In genomic region chr5:140336680-140337079, GRCm38 (mm10) we compare ENCODE assay signal across 8 mouse cellular contexts. TPM values are rescaled to one million over a fixed set of nuclear protein-coding genes. Genes with fewer than 3 reads are reported as not detected.
A peak's percentile ranks its signal among the peaks of the same experiment; 100 is the strongest.
DNase-seq lines count a peak whose midpoint lies in the region; ATAC-seq lines count a peak whose summit lies in the region.

No protein-coding gene starts in this region.

- peaks cover 16% of the 10 kb centered on the region for H3K36me3 ChIP-seq in heart, embryonic 11.5 days (ENCODE audit: control insufficient read depth, insufficient read depth, low read length)
- peaks cover 37% of the 10 kb centered on the region for H3K36me3 ChIP-seq in neural tube, embryonic 15.5 days
- H3K36me3 ChIP-seq in liver, embryonic 13.5 days: peaks cover 52% of the 10 kb centered on the region

- no peak for ATAC-seq in heart, embryonic 11.5 days (replicated peaks; ENCODE audit: insufficient number of reproducible peaks, low FRiP score, low TSS enrichment)
- ATAC-seq in neural tube, embryonic 15.5 days (ENCODE audit: low FRiP score): no peak
- no peak for ATAC-seq in liver, embryonic 13.5 days (ENCODE audit: low read depth)

- peak; percentile 31 for DNase-seq in heart, adult 8-10 months (ENCODE audit: low spot score)
- DNase-seq in neural tube, embryonic 10.5 days (ENCODE audit: extremely low spot score, low spot score): peak; percentile 53
- DNase-seq in adipocyte (ENCODE audit: low spot score): peak; percentile 62
- DNase-seq in liver, embryonic 13.5 days: peak; percentile 20
- DNase-seq in testis, postnatal 10 days (ENCODE audit: low spot score): peak; percentile 61
- no peak for DNase-seq in urinary bladder, postnatal 10 days (ENCODE audit: low spot score)

- no peak overlapping the region for H3K9ac ChIP-seq in heart, embryonic 11.5 days (ENCODE audit: low read depth, low read length)
- no peak overlapping the region for H3K9ac ChIP-seq in neural tube, embryonic 15.5 days (replicated peaks)
- no peak overlapping the region for H3K9ac ChIP-seq in liver, embryonic 13.5 days

- no peaks in the 10 kb centered on the region for H3K9me3 ChIP-seq in heart, embryonic 11.5 days (replicated peaks; ENCODE audit: control insufficient read depth, low read length)
- H3K9me3 ChIP-seq in neural tube, embryonic 15.5 days (replicated peaks): no peaks in the 10 kb centered on the region
- peaks cover 4% of the 10 kb centered on the region; the same call in 1 of the 2 replicates for H3K9me3 ChIP-seq in liver, embryonic 13.5 days (replicated peaks)

- 84% methylated on average over 1 of the region's 1 CpGs for WGBS in heart, embryonic 11.5 days (ENCODE audit: insufficient replicate concordance)
- 69% methylated on average over 1 of the region's 1 CpGs for WGBS in neural tube, embryonic 15.5 days
- 68% methylated on average over 1 of the region's 1 CpGs for WGBS in liver, embryonic 13.5 days (ENCODE audit: insufficient replicate concordance)

- no peaks in the 10 kb centered on the region for H3K27me3 ChIP-seq in heart, embryonic 11.5 days (ENCODE audit: control insufficient read depth, insufficient read depth, low read length)
- no peaks in the 10 kb centered on the region for H3K27me3 ChIP-seq in neural tube, embryonic 15.5 days (replicated peaks)
- no peaks in the 10 kb centered on the region for H3K27me3 ChIP-seq in liver, embryonic 13.5 days

- H3K4me3 ChIP-seq in heart, embryonic 11.5 days (ENCODE audit: low read depth, low read length): no peak overlapping the region
- no peak overlapping the region for H3K4me3 ChIP-seq in neural tube, embryonic 15.5 days (replicated peaks)
- H3K4me3 ChIP-seq in liver, embryonic 13.5 days (replicated peaks): no peak overlapping the region

- H3K27ac ChIP-seq in heart, embryonic 11.5 days (ENCODE audit: low read depth, low read length): no peak overlapping the region
- H3K27ac ChIP-seq in neural tube, embryonic 15.5 days (replicated peaks): no peak overlapping the region
- no peak overlapping the region for H3K27ac ChIP-seq in liver, embryonic 13.5 days

- peaks cover 5% of the 10 kb centered on the region for H3K4me1 ChIP-seq in heart, embryonic 11.5 days (ENCODE audit: control insufficient read depth, insufficient read depth, low read length)
- peaks cover 5% of the 10 kb centered on the region for H3K4me1 ChIP-seq in neural tube, embryonic 15.5 days
- H3K4me1 ChIP-seq in liver, embryonic 13.5 days (replicated peaks): peaks cover 12% of the 10 kb centered on the region

- H3K4me2 ChIP-seq in heart, embryonic 11.5 days: no peak overlapping the region
- no peak overlapping the region for H3K4me2 ChIP-seq in neural tube, embryonic 15.5 days
- H3K4me2 ChIP-seq in liver, embryonic 13.5 days: no peak overlapping the region

RNA-seq across cellular contexts. Expression of gene Mrm2, which starts 5.0 kb away (rescaled TPM):
- 10 to 100 TPM; 11.3 to 16.0 (median 14.6) TPM for total RNA-seq in heart, adult 8-10 months (2022)
- 17.1 and 17.4 TPM in 2 replicates for polyA plus RNA-seq in heart, embryonic 11.5 days (2014; fragmentation: Nextera tagmentation; extraction: Ambion mirVana)
- 20.8 and 22.3 TPM in 2 replicates for polyA plus RNA-seq in neural tube, embryonic 15.5 days (2015; fragmentation: Nextera tagmentation; extraction: Ambion mirVana)
- polyA plus RNA-seq in liver, embryonic 13.5 days (2015; fragmentation: Nextera tagmentation; extraction: Ambion mirVana): 12.4 and 13.0 TPM in 2 replicates

RNA-seq across cellular contexts. Expression of gene Nudt1, which starts 15.2 kb away (rescaled TPM):
- 10 to 100 TPM in 2 of 4 experiments, 1 to 10 TPM in 2; 9.4 to 11.1 (median 10.1) TPM for total RNA-seq in heart, adult 8-10 months (2022)
- polyA plus RNA-seq in heart, embryonic 11.5 days (2014; fragmentation: Nextera tagmentation; extraction: Ambion mirVana): 27.4 and 35.0 TPM in 2 replicates
- 29.3 and 35.7 TPM in 2 replicates for polyA plus RNA-seq in neural tube, embryonic 15.5 days (2015; fragmentation: Nextera tagmentation; extraction: Ambion mirVana)
- 34.8 and 35.5 TPM in 2 replicates for polyA plus RNA-seq in liver, embryonic 13.5 days (2015; fragmentation: Nextera tagmentation; extraction: Ambion mirVana)

RNA-seq across cellular contexts. Expression of gene Mad1l1, which starts 15.3 kb away (rescaled TPM):
- 10 to 100 TPM in 2 of 4 experiments, 1 to 10 TPM in 2; 9.0 to 11.3 (median 10.4) TPM for total RNA-seq in heart, adult 8-10 months (2022)
- polyA plus RNA-seq in heart, embryonic 11.5 days (2014; fragmentation: Nextera tagmentation; extraction: Ambion mirVana): 25.0 and 26.3 TPM in 2 replicates
- polyA plus RNA-seq in neural tube, embryonic 15.5 days (2015; fragmentation: Nextera tagmentation; extraction: Ambion mirVana): 29.6 and 34.3 TPM in 2 replicates
- polyA plus RNA-seq in liver, embryonic 13.5 days (2015; fragmentation: Nextera tagmentation; extraction: Ambion mirVana): 24.8 and 25.9 TPM in 2 replicates

RNA-seq across cellular contexts. Expression of gene Snx8, which starts 52.4 kb away (rescaled TPM):
- 10 to 100 TPM; 17.1 to 18.4 (median 18.1) TPM for total RNA-seq in heart, adult 8-10 months (2022)
- 8.8 and 9.8 TPM in 2 replicates for polyA plus RNA-seq in heart, embryonic 11.5 days (2014; fragmentation: Nextera tagmentation; extraction: Ambion mirVana)
- polyA plus RNA-seq in neural tube, embryonic 15.5 days (2015; fragmentation: Nextera tagmentation; extraction: Ambion mirVana): 30.0 and 36.7 TPM in 2 replicates
- polyA plus RNA-seq in liver, embryonic 13.5 days (2015; fragmentation: Nextera tagmentation; extraction: Ambion mirVana): 10.5 and 10.9 TPM in 2 replicates
